Mouse (Mus musculus) lung, postnatal 0 days (tissue): ENCODE results near the gene Trappc3. TPM values are rescaled to one million over a fixed set of nuclear protein-coding genes. Genes with fewer than 3 reads are reported as not detected.

Source experiments
- ATAC-seq: fragments of 200-750 bp; cut with Nextera tagmentation; 2 replicates; pipeline ENCODE4 v1.8.0; 2017; ENCODE audit warnings: moderate library complexity
- DNase-seq: peaks from one replicate; pipeline ENCODE4 v3.0.0-alpha.2; 2016; ENCODE audit warnings: low spot score
- H3K27ac ChIP-seq: fragments of 300-500 bp; sonication (generic); 2 replicates; pipeline ENCODE4 v1.5.1; 2014; ENCODE audit warnings: antibody characterized with exemption, mild to moderate bottlenecking, low read length, mixed read lengths
- H3K27me3 ChIP-seq: fragments of 300-500 bp; sonication (generic); replicated peaks from 2 replicates; pipeline ENCODE4 v1.6.1; 2014; ENCODE audit warnings: low read length, mixed read lengths; ENCODE audit not compliant: insufficient read depth
- H3K36me3 ChIP-seq: fragments of 300-500 bp; sonication (generic); 2 replicates; pipeline ENCODE4 v1.6.1; 2014; ENCODE audit warnings: low read length, mixed read lengths; ENCODE audit not compliant: insufficient read depth
- H3K4me1 ChIP-seq: fragments of 300-500 bp; sonication (generic); 2 replicates; pipeline ENCODE4 v1.6.1; 2014; ENCODE audit warnings: antibody characterized with exemption, low read depth, low read length, mixed read lengths; ENCODE audit not compliant: insufficient read depth
- H3K4me2 ChIP-seq: fragments of 300-500 bp; sonication (generic); replicated peaks from 2 replicates; pipeline ENCODE4 v1.6.1; 2014; ENCODE audit warnings: low read depth, mild to moderate bottlenecking, low read length, moderate library complexity, mixed read lengths
- H3K4me3 ChIP-seq: fragments of 300-500 bp; sonication (generic); 2 replicates; pipeline ENCODE4 v1.5.1; 2014; ENCODE audit warnings: low read depth, low read length
- H3K9ac ChIP-seq: fragments of 300-500 bp; sonication (generic); replicated peaks from 2 replicates; pipeline ENCODE4 v1.6.1; 2014; ENCODE audit warnings: low read depth, mild to moderate bottlenecking
- H3K9me3 ChIP-seq: fragments of 300-500 bp; sonication (generic); 2 replicates; pipeline ENCODE4 v1.6.1; 2016; ENCODE audit warnings: low read length, mixed read lengths
- CTCF ChIP-seq: IDR thresholded peaks from 2 replicates; pipeline ENCODE4 v1.5.1; 2016; ENCODE audit warnings: antibody characterized with exemption, mild to moderate bottlenecking
- EP300 ChIP-seq: IDR thresholded peaks from 2 replicates; pipeline ENCODE4 v1.6.1; 2016; ENCODE audit warnings: antibody characterized with exemption, mild to moderate bottlenecking, control low read depth
- WGBS: fragments of 180-500 bp; shearing (Covaris S2); extraction: QIAGEN DNeasy Blood & Tissue Kit; methylation state at CpG from one replicate; pipeline ENCODE4 v1.1.7; 2014; 5-methylcytosine and 5-hydroxymethylcytosine counted together
- polyA plus RNA-seq: library from polyadenylated mRNA; unstranded; fragments of >200 nt; fragmentation: Nextera tagmentation; extraction: Ambion mirVana; gene quantifications from 2 replicates; pipeline ENCODE4 v1.2.1, GENCODE M21; 2015

Trappc3 gene
- polyA plus RNA-seq, 1 experiment from 2014 or later, result 97.9 TPM

- Histone ChIP-seq H3K4me1 (peaks cover 31% of the 10 kb centered on the region), H3K27me3 (no peaks in the 10 kb centered on the region), H3K4me2 (peak overlapping the region; percentile 3), H3K9ac (no peak overlapping the region), H3K4me3 (no peak overlapping the region; the same call in 1 of the 2 replicates), H3K36me3 (no peaks in the 10 kb centered on the region), H3K27ac (peak overlapping the region; percentile 81), H3K9me3 (no peaks in the 10 kb centered on the region)
- ATAC-seq (peak; percentile 40), DNase-seq (peak; percentile 91)
- TF ChIP-seq CTCF, result no peak
- peak; percentile 40 for TF ChIP-seq EP300
- under 1% methylated on average over 15 of the region's 15 CpGs for WGBS
Measured at GRCm38 (mm10) chr4:126259523-126260160, 2.5 kb upstream of the Trappc3 start.

GRCm38 (mm10) chr4:126260520-126261201, 1.5 kb upstream of the Trappc3 start:
- H3K4me3 ChIP-seq, result no peak overlapping the region
- H3K4me1 ChIP-seq, result peaks cover 31% of the 10 kb centered on the region
- H3K27ac ChIP-seq, result peak overlapping the region; percentile 81
- DNase-seq, result peak; percentile 96
- H3K27me3 ChIP-seq, result no peaks in the 10 kb centered on the region
- no peak overlapping the region for H3K9ac ChIP-seq
- no peaks in the 10 kb centered on the region for H3K9me3 ChIP-seq
- peak overlapping the region; percentile 3 for H3K4me2 ChIP-seq
- TF ChIP-seq EP300 (no peak), CTCF (no peak)
- peak; percentile 58 for ATAC-seq
- H3K36me3 ChIP-seq, result no peaks in the 10 kb centered on the region
- WGBS, result 4% methylated on average over 10 of the region's 10 CpGs

DNA sequence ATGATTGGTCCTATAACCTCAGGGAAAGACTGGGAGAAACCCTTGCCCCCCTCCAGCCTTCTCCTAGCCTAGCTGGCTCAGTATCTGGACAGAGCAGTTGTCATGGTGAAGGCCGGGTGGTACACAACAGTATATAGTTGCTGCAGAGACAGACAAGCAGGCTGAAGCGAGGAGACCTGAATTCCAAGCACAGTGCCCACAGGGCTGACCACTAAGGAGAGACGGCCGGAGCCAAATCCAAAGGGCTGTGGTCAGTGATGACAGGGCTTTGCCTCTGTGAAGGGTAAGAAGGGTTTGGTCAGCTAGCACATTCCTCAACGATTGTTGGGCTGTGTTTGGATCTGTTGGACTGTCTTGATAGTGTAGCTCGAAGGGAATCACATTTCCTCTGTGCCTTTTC, 859 bp upstream of the Trappc3 start:
- Histone ChIP-seq H3K27me3 (no peaks in the 10 kb centered on the region), H3K36me3 (no peaks in the 10 kb centered on the region), H3K9me3 (no peaks in the 10 kb centered on the region), H3K4me3 (no peak overlapping the region), H3K27ac (peak overlapping the region; percentile 81), H3K9ac (no peak overlapping the region), H3K4me2 (peak overlapping the region; percentile 3), H3K4me1 (peaks cover 31% of the 10 kb centered on the region)
- 59% methylated on average over 6 of the region's 6 CpGs for WGBS
- TF ChIP-seq CTCF, result no peak
- TF ChIP-seq EP300, result no peak
- DNase-seq, result peak; percentile 32
- ATAC-seq, result no peak

DNA sequence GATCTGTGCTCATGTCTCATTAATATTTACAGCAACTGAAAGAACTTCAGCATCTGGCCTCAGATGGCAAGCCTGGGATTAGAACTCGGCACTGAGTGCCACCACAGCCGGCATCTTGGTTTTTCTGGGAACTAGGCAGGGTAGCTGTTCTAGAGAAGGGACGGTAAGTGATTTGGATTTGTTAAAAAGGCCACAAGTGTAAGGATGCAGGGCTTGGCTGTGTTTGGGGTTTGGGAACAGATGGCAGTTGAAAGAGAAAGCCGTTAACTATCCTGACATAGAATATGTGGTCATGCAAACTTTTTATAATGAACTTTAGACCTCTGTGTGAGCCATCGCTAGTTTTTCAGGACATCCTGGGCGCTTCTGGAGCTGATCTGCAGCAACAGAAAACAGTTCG, 450 bp upstream of the Trappc3 start:
- peaks cover 31% of the 10 kb centered on the region for H3K4me1 ChIP-seq
- no peaks in the 10 kb centered on the region for H3K9me3 ChIP-seq
- H3K9ac ChIP-seq, result no peak overlapping the region
- WGBS, result 41% methylated on average over 7 of the region's 7 CpGs
- TF ChIP-seq CTCF (no peak), EP300 (no peak)
- H3K36me3 ChIP-seq, result no peaks in the 10 kb centered on the region
- no peaks in the 10 kb centered on the region for H3K27me3 ChIP-seq
- no peak for ATAC-seq
- H3K27ac ChIP-seq, result peak overlapping the region; percentile 81
- DNase-seq, result no peak
- H3K4me3 ChIP-seq, result no peak overlapping the region
- H3K4me2 ChIP-seq, result no peak overlapping the region

DNA sequence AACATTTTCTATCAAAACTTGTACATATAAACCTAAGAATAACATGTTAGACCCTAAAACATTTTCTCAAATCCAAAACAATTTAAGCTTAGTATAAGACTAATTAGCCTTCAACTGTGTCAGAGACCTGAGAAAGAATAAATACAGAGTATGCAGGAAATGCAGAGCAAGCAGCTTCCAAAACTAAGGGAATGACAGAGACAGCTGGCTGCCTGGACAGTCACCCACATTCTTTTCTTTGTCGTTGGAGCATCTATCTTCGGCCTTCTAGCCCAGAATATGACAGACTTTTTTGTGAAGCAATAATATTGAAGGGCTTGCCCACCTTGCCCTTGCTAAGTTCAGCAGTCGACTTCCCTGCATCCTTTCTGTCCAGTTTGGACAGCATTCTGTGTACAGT, 7.2 kb downstream of the Trappc3 start:
- Histone ChIP-seq H3K9ac (no peak overlapping the region), H3K4me1 (no peaks in the 10 kb centered on the region), H3K4me2 (no peak overlapping the region), H3K27ac (no peak overlapping the region), H3K27me3 (no peaks in the 10 kb centered on the region), H3K4me3 (no peak overlapping the region), H3K9me3 (no peaks in the 10 kb centered on the region), H3K36me3 (peaks cover 13% of the 10 kb centered on the region; the same call in 1 of the 2 replicates)
- no peak for DNase-seq
- no peak for ATAC-seq
- 70% methylated on average over 3 of the region's 3 CpGs for WGBS
- TF ChIP-seq EP300 (no peak), CTCF (no peak)

DNA sequence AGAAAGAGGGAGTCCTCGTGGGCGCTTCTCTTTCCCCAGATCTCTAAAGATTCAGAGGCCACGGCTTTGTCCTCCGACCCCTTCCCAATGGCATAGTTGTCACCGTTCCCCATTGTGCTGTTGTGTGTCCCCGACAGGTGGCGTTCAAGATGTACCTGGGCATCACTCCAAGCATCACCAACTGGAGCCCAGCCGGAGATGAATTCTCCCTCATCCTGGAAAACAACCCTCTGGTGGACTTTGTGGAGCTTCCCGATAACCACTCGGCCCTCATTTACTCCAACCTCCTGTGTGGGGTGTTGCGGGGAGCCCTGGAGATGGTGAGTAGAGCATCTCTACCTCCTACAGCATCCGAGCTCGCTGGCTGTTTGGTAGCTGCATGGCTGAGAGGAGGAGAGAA, 11.6 kb downstream of the Trappc3 start:
- no peak overlapping the region for H3K4me2 ChIP-seq
- no peak for TF ChIP-seq CTCF
- no peak for TF ChIP-seq EP300
- no peaks in the 10 kb centered on the region for H3K9me3 ChIP-seq
- H3K27ac ChIP-seq, result no peak overlapping the region
- H3K4me1 ChIP-seq, result no peaks in the 10 kb centered on the region
- ATAC-seq (no peak), DNase-seq (no peak)
- WGBS, result 80% methylated on average over 13 of the region's 13 CpGs
- no peaks in the 10 kb centered on the region for H3K27me3 ChIP-seq
- H3K9ac ChIP-seq, result no peak overlapping the region
- peaks cover 13% of the 10 kb centered on the region; the same call in 1 of the 2 replicates for H3K36me3 ChIP-seq
- H3K4me3 ChIP-seq, result no peak overlapping the region
